Mouse (Mus musculus) forebrain, embryonic 13.5 days (tissue): ENCODE data around the gene Gm4792. TPM values are rescaled to one million over a fixed set of nuclear protein-coding genes. Genes with fewer than 3 reads are reported as not detected.
A peak's percentile ranks its signal among the peaks of the same experiment; 100 is the strongest.

Experiments
- ATAC-seq: fragments of 200-750 bp; cut with Nextera tagmentation; 2 replicates; pipeline ENCODE4 v1.8.0; 2017
- H3K27ac ChIP-seq: fragments of 300-500 bp; sonication (generic); 2 replicates; pipeline ENCODE4 v1.5.1; 2015; ENCODE audit warnings: inconsistent platforms, mild to moderate bottlenecking, moderate library complexity
- H3K27me3 ChIP-seq: fragments of 300-500 bp; sonication (generic); 2 replicates; pipeline ENCODE4 v1.6.1; 2015; ENCODE audit warnings: mild to moderate bottlenecking, inconsistent platforms
- H3K36me3 ChIP-seq: fragments of 300-500 bp; sonication (generic); 2 replicates; pipeline ENCODE4 v1.6.1; 2015; ENCODE audit warnings: mild to moderate bottlenecking, inconsistent platforms; ENCODE audit not compliant: poor library complexity, severe bottlenecking
- H3K4me1 ChIP-seq: fragments of 300-500 bp; sonication (generic); 2 replicates; pipeline ENCODE4 v1.6.1; 2015; ENCODE audit warnings: inconsistent platforms
- H3K4me2 ChIP-seq: fragments of 300-500 bp; sonication (generic); 2 replicates; pipeline ENCODE4 v1.6.1; 2015; ENCODE audit warnings: inconsistent platforms, mild to moderate bottlenecking, moderate library complexity
- H3K4me3 ChIP-seq: fragments of 300-500 bp; sonication (generic); 2 replicates; pipeline ENCODE4 v1.5.1; 2015; ENCODE audit warnings: mild to moderate bottlenecking, inconsistent platforms
- H3K9ac ChIP-seq: fragments of 300-500 bp; sonication (generic); 2 replicates; pipeline ENCODE4 v1.6.1; 2015; ENCODE audit warnings: mild to moderate bottlenecking, inconsistent platforms
- H3K9me3 ChIP-seq: fragments of 300-500 bp; sonication (generic); replicated peaks from 2 replicates; pipeline ENCODE4 v1.6.1; 2016; ENCODE audit warnings: inconsistent platforms
- WGBS: fragments of 180-500 bp; shearing (Covaris S2); methylation state at CpG from one replicate; pipeline ENCODE4 v1.1.7; 2015; 5-methylcytosine and 5-hydroxymethylcytosine counted together
- polyA plus RNA-seq: library from polyadenylated mRNA; unstranded; fragments of >200 nt; fragmentation: Nextera tagmentation; extraction: Ambion mirVana; gene quantifications from 2 replicates; pipeline ENCODE4 v1.2.1, GENCODE M21; 2015

Gene Gm4792
- polyA plus RNA-seq, 1 experiment from 2014 or later = 0.22 TPM

DNA sequence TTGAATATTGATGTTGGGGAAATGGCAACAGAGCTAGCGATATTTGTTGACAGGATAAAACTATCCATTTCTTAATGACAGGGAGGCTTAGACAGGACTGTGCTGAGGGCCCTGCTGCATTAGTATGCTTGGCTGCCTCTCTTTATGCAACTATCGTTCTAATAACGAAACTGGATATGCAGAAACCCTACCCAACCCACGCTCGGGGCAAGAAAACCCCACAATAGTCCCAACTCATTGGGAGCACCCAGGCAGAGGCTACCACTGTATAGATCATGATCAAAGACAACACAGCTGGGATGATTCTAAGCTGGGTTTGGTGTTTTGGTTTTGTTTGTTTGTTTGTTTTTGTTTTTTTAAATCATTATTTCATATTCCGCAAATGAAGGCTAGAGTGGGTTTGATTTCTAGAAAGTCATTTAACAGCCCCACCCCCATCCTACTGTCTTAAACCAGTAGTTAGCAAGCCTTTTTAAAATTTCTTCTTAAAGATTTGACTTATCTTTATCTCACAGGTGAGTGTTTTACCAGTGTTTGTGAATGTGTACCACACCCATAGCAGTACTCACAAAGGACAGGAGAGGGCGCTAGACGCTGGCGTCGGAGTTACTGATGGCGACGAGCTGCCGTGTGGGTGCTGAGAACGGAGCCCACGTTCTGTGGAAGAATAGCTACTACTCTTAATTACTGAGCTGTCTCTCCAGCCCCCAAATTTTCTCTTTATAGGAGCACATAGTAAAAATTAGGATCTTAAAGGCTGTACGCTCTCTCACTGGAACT lies 34.0 kb upstream of the Gm4792 start:
- Histone ChIP-seq H3K36me3 (no peaks in the 10 kb centered on the region), H3K9me3 (no peaks in the 10 kb centered on the region), H3K4me3 (no peak overlapping the region), H3K4me2 (no peak overlapping the region), H3K27ac (no peak overlapping the region), H3K27me3 (no peaks in the 10 kb centered on the region), H3K4me1 (peaks cover 10% of the 10 kb centered on the region), H3K9ac (no peak overlapping the region)
- no peak for ATAC-seq
- 79% methylated on average over 16 of the region's 16 CpGs for WGBS

DNA sequence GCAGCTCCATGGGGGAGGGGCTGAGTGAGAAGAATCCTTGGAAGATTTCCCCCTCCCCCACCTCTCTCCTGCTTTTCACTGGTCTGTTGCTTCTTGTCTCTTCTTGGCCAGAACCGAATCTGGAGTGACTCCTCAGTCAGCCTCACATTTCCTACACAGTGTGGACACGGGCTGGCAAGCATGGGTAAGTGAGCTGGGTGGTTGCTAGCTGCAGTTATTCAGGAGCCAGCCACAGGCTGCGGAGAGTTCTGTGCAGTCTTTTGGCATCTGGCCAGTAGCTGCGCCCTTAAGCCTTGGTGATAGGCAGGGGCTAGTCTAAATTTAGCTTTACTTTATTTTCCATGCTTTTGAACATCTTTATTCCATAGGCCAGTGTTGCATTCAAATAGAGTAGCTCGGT lies 31.5 kb upstream of the Gm4792 start:
- Histone ChIP-seq H3K4me3 (no peak overlapping the region), H3K4me2 (no peak overlapping the region), H3K27ac (no peak overlapping the region), H3K4me1 (peaks cover 10% of the 10 kb centered on the region), H3K27me3 (no peaks in the 10 kb centered on the region), H3K9me3 (no peaks in the 10 kb centered on the region), H3K9ac (no peak overlapping the region), H3K36me3 (no peaks in the 10 kb centered on the region)
- peak; percentile 65 for ATAC-seq
- WGBS = 30% methylated on average over 5 of the region's 5 CpGs

DNA sequence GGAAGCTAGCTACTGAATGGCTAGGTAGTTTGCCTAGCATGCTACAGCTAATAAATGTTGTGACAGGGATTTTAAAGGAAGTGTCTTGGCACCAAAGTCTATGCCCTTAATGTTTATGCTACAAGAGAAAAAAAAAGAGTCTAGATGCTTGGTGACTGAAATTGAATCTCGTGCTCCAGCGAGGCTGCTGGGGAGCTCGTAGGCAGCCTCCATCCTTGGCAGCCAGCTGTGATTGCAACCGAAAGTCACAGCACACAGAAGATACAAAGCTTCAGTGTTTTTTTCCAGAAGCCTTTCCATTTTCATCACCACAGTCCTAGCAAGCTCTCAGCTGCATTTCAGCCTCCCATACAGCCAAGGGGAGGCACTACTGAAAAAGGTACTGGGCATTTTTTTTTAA lies 20.1 kb upstream of the Gm4792 start:
- no peak overlapping the region for H3K27ac ChIP-seq
- no peaks in the 10 kb centered on the region for H3K36me3 ChIP-seq
- no peaks in the 10 kb centered on the region for H3K9me3 ChIP-seq
- WGBS = 50% methylated on average over 4 of the region's 4 CpGs
- no peaks in the 10 kb centered on the region; the same call in 1 of the 2 replicates for H3K4me1 ChIP-seq
- no peak overlapping the region for H3K4me3 ChIP-seq
- no peak for ATAC-seq
- no peak overlapping the region for H3K4me2 ChIP-seq
- H3K27me3 ChIP-seq = no peaks in the 10 kb centered on the region
- no peak overlapping the region for H3K9ac ChIP-seq

DNA sequence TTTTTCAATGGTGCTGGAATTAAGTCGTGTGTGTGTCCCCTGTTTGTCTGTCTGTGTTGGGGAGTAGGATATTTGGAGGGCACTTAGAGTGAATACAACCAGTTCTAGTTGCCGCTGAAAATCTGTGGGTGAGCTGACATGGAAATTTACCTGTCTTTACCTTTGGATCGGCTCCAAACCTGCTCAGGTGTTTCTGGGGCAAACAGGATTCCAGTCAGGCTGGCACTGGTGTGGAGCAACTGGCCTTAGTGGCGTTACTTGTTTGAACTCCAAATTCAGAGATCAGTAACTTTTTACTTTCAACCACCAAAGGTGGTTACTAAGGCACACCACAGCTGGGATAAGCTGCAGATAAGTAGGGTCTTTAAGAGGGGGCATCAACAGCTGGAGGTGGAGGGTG lies 14.6 kb upstream of the Gm4792 start:
- Histone ChIP-seq H3K27me3 (peaks cover 14% of the 10 kb centered on the region), H3K4me3 (no peak overlapping the region), H3K36me3 (no peaks in the 10 kb centered on the region), H3K27ac (no peak overlapping the region), H3K9me3 (0 out of 2 replicates have a peak, but pooled peaks cover 3% of the 10 kb centered on the region), H3K4me2 (no peak overlapping the region), H3K4me1 (peaks cover 14% of the 10 kb centered on the region), H3K9ac (no peak overlapping the region)
- ATAC-seq = no peak
- 81% methylated on average over 4 of the region's 4 CpGs for WGBS

DNA sequence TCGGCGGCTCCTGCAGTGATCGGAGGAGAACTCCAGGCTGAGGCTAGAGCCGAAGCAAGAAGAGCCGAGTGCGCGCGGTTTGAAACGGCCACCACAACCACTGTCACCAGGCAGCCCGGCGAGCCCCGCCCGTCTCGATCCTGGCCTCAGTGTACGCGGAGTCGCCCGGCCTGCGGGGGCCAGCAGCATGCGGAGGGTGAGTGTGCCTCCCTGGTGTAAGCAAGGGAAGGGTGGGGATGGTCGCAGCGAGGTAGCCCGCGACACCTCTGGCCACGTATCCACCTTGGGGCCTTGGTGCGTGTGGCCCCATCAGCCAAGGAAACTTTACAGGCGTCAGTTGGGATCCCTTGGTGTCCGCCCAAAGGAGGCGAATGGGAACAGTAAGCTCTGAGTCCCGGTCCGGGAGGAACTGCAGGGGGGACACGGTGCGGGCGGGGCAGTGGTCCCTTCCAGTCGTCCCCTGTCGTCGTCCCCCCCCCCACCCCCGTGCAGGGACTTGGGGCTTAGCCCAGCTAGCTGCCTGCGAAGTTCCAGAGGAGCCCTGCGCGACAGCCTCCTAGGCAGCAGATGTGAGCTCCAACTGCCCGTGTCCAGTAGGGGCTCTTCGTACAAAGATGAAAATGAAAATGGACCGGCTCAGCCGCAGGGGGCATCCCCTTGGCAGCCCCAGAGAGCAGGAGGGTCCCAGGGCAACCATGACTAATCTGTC lies 13.7 kb upstream of the Gm4792 start:
- Histone ChIP-seq H3K4me3 (peak overlapping the region; percentile 50), H3K9ac (peak overlapping the region; percentile 61), H3K27me3 (peaks cover 14% of the 10 kb centered on the region), H3K4me2 (peak overlapping the region; percentile 91), H3K9me3 (0 out of 2 replicates have a peak, but pooled peaks cover 3% of the 10 kb centered on the region), H3K36me3 (no peaks in the 10 kb centered on the region), H3K4me1 (peaks cover 14% of the 10 kb centered on the region), H3K27ac (no peak overlapping the region)
- WGBS = 1% methylated on average over 45 of the region's 45 CpGs
- peak; percentile 77 for ATAC-seq

DNA sequence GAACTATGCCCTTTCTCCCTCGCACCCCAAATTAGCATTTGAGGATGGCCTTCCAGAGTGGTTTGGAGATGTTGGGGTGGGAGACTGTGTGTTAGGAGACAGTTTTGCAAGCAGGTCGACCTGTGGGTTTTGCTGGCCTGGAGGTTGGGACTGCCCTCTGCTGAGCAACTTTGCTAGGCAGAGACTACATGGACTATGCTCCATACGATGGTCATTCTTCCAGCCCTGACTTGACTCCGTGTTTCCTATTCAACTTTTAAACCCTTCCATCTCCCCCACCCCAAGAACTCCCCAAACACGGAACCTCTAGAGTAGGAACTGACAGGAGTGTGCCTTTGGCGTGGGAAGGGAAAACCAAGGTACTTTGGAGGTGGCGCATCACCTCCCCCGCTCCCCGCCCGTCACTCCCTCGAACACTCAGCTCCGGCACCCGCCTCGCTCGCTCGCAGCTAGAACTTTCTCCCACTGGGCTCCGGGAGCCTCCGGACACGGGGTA lies 13.1 kb upstream of the Gm4792 start, which contains the start of gene Tmcc3:
TSS of gene Tmcc3 (plus strand) at position 439 of the 496 bp plus-strand sequence.
- H3K4me1 ChIP-seq = peaks cover 14% of the 10 kb centered on the region
- H3K4me2 ChIP-seq = peak within 1 kb of the TSS; percentile 91
- H3K4me3 ChIP-seq = peak within 1 kb of the TSS; percentile 50
- H3K27ac ChIP-seq = no peak within 1 kb of the TSS
- H3K36me3 ChIP-seq = no peaks in the 10 kb centered on the region
- WGBS = 2% methylated on average over 19 of the region's 19 CpGs
- peak within 1 kb of the TSS; percentile 61 for H3K9ac ChIP-seq
- peaks cover 14% of the 10 kb centered on the region for H3K27me3 ChIP-seq
- 0 out of 2 replicates have a peak, but pooled peaks cover 3% of the 10 kb centered on the region for H3K9me3 ChIP-seq
- 0 out of 2 replicates have a peak, but pooled peaks have one; percentile 9 for ATAC-seq

GRCm38 (mm10) chr10:94310499-94311267 lies 12.2 kb upstream of the Gm4792 start:
- H3K9me3 ChIP-seq = 0 out of 2 replicates have a peak, but pooled peaks cover 3% of the 10 kb centered on the region
- peaks cover 14% of the 10 kb centered on the region for H3K27me3 ChIP-seq
- H3K36me3 ChIP-seq = no peaks in the 10 kb centered on the region
- peak; percentile 51; the same call in 1 of the 2 replicates for ATAC-seq
- H3K4me1 ChIP-seq = peaks cover 14% of the 10 kb centered on the region
- WGBS = 61% methylated on average over 7 of the region's 9 CpGs
- H3K9ac ChIP-seq = no peak overlapping the region
- no peak overlapping the region for H3K27ac ChIP-seq
- H3K4me3 ChIP-seq = no peak overlapping the region
- H3K4me2 ChIP-seq = no peak overlapping the region

DNA sequence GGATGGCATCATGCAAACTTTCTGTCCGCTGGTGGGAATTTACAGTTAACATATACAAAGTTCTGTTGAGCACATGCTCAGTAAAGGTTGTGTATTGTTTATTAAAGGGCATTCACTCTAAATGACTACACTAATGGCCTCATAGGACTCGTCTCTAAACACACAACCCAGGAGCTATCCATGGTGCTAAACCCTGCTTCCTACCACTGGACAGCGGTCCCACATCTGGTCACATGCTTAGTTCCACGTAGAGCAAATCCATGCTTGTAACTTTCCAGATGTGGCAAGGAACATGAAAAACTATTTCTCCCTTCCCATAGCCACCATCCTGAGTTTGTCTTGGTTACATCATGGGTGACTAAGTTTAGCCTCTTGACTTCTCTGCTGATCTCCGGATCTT lies 7.0 kb upstream of the Gm4792 start:
- Histone ChIP-seq H3K36me3 (no peaks in the 10 kb centered on the region), H3K27me3 (no peaks in the 10 kb centered on the region), H3K9ac (no peak overlapping the region), H3K4me1 (no peaks in the 10 kb centered on the region), H3K4me3 (no peak overlapping the region), H3K4me2 (no peak overlapping the region), H3K9me3 (0 out of 2 replicates have a peak, but pooled peaks cover 3% of the 10 kb centered on the region), H3K27ac (no peak overlapping the region)
- 72% methylated on average over 5 of the region's 5 CpGs for WGBS
- ATAC-seq = no peak

GRCm38 (mm10) chr10:94304064-94304657 lies 5.7 kb upstream of the Gm4792 start:
- H3K4me3 ChIP-seq = no peak overlapping the region
- H3K9me3 ChIP-seq = 0 out of 2 replicates have a peak, but pooled peaks cover 3% of the 10 kb centered on the region
- H3K27ac ChIP-seq = 0 out of 2 replicates have a peak overlapping the region, but pooled peaks have one; percentile 6
- no peaks in the 10 kb centered on the region for H3K27me3 ChIP-seq
- no peaks in the 10 kb centered on the region for H3K36me3 ChIP-seq
- H3K4me2 ChIP-seq = no peak overlapping the region
- WGBS = 45% methylated on average over 9 of the region's 9 CpGs
- no peak for ATAC-seq
- no peak overlapping the region for H3K9ac ChIP-seq
- no peaks in the 10 kb centered on the region for H3K4me1 ChIP-seq

- WGBS = 88% methylated on average over 2 of the region's 2 CpGs
Observed at GRCm38 (mm10) chr10:94299301-94299700, 798 bp upstream of the Gm4792 start.

GRCm38 (mm10) chr10:94295923-94296605 lies 2.4 kb downstream of the Gm4792 start:
- Histone ChIP-seq H3K9ac (no peak overlapping the region), H3K4me2 (no peak overlapping the region), H3K4me3 (no peak overlapping the region), H3K27ac (peak overlapping the region; percentile 55; the same call in 1 of the 2 replicates), H3K4me1 (peaks cover 21% of the 10 kb centered on the region), H3K9me3 (no peaks in the 10 kb centered on the region), H3K27me3 (no peaks in the 10 kb centered on the region), H3K36me3 (no peaks in the 10 kb centered on the region)
- no peak for ATAC-seq
- WGBS = 93% methylated on average over 5 of the region's 5 CpGs

More at GRCm38 (mm10) chr10:94299301-94299700, 798 bp upstream of the Gm4792 start:
- H3K36me3 ChIP-seq = no peaks in the 10 kb centered on the region
- H3K9ac ChIP-seq = no peak overlapping the region
- no peak for ATAC-seq
- no peak overlapping the region for H3K27ac ChIP-seq
- H3K4me1 ChIP-seq = peaks cover 21% of the 10 kb centered on the region
- H3K27me3 ChIP-seq = no peaks in the 10 kb centered on the region
- no peaks in the 10 kb centered on the region for H3K9me3 ChIP-seq
- no peak overlapping the region for H3K4me3 ChIP-seq
- H3K4me2 ChIP-seq = no peak overlapping the region
